Mouse (Mus musculus) small intestine, adult 2 months (tissue): ENCODE data around the gene Msh6. TPM values are rescaled to one million over a fixed set of nuclear protein-coding genes. Genes with fewer than 3 reads are reported as not detected.
"Not testable (repeated sequence)": the region's sequence is repeated elsewhere in the genome, so short reads cannot be mapped to it uniquely, and the experiment has no call there.

Experiments
- H3K27ac ChIP-seq: fragments of 200-500 bp; 2 replicates; pipeline ENCODE4 v1.5.1; 2012; ENCODE audit warnings: low read depth, low read length, control low read depth, inconsistent platforms; ENCODE audit not compliant: insufficient read depth
- H3K27me3 ChIP-seq: fragments of 200-500 bp; 2 replicates; pipeline ENCODE4 v1.6.1; 2012; ENCODE audit warnings: mild to moderate bottlenecking, moderate library complexity, low read length, inconsistent platforms; ENCODE audit not compliant: control insufficient read depth, insufficient read depth
- H3K36me3 ChIP-seq: fragments of 200-500 bp; 2 replicates; pipeline ENCODE4 v1.6.1; 2012; ENCODE audit warnings: mild to moderate bottlenecking, low read length, control low read depth, inconsistent platforms; ENCODE audit not compliant: control insufficient read depth, insufficient read depth
- H3K4me1 ChIP-seq: fragments of 200-500 bp; 2 replicates; pipeline ENCODE4 v1.6.1; 2012; ENCODE audit warnings: low read length, inconsistent platforms, mixed read lengths; ENCODE audit not compliant: control insufficient read depth, insufficient read depth, insufficient read length
- H3K4me3 ChIP-seq: fragments of 200-500 bp; 2 replicates; pipeline ENCODE4 v1.5.1; 2012; ENCODE audit warnings: low read depth, mild to moderate bottlenecking, control low read depth, inconsistent platforms, low read length, moderate library complexity
- CTCF ChIP-seq: fragments of 200-500 bp; IDR thresholded peaks from 2 replicates; pipeline ENCODE4 v1.5.1; 2012; ENCODE audit warnings: low read depth, mild to moderate bottlenecking, control low read depth, inconsistent platforms, low read length, moderate library complexity, mixed read lengths; ENCODE audit not compliant: insufficient replicate concordance, insufficient read length; ENCODE audit errors: extremely low read depth
- POLR2A ChIP-seq: fragments of 200-500 bp; IDR thresholded peaks from 2 replicates; pipeline ENCODE4 v1.6.1; 2012; ENCODE audit warnings: low read depth, mild to moderate bottlenecking, control low read depth, inconsistent platforms, low read length, moderate library complexity
- WGBS: fragments of 180-500 bp; shearing (Covaris S2); methylation state at CpG from one replicate; pipeline ENCODE4 v1.1.7; 2018; 5-methylcytosine and 5-hydroxymethylcytosine counted together
- polyA plus RNA-seq: library from polyadenylated mRNA; depleted of rRNA; stranded (reverse); fragments of >200 nt; gene quantifications from 2 replicates; pipeline ENCODE4 v1.2.3, GENCODE M21; 2012

Msh6 gene
- polyA plus RNA-seq, 1 experiment = 1.8 TPM

DNA sequence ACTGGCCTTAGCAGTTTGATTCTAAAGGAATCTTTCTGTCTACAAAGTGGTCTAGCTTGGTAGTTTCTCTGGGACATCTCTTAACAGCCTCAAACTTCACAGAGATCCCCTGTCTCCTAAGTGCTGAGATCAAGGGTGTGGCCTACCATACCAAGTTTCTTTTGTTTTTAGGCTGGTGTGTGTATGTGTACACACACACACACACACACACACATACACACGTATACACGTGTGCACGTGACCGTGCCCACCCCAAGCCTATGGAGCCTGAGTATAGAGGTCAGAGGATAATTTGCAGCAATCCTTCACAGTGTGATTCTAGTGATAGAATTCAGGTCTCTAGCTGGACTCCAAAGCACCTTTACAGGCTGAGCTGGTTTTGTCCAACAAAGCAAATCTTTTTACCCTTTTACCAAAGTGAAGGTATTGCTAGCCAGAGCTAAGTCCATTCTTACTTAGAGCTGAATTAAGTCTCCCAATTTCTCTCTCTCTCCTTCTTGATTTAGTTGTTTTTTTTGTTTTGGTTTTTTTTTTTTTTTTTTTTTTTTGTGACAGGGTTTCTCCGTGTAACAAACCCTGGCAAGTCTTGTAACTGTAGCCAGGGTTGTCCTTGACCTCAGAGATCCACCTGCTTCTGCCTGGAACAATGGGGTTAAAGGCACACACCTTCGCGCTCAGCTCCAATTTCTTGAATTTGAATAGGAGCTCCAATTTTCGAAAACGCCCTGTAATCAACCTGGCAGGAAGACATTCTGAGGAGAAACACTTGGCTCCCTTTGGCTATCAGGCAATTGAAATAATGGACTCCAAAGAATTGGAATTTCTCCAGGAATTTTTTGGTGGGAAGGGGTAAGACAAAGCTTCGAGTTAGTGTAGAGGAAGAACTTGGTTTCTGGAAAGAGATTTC, 1.3 kb upstream of the Msh6 start:
- WGBS = 59% methylated on average over 10 of the region's 10 CpGs
- TF ChIP-seq POLR2A = no peak
- Histone ChIP-seq H3K36me3 (no peaks in the 10 kb centered on the region), H3K27ac (no peak overlapping the region), H3K4me3 (no peak overlapping the region), H3K4me1 (peaks cover 2% of the 10 kb centered on the region; the same call in 1 of the 2 replicates), H3K27me3 (no peaks in the 10 kb centered on the region)

- Histone ChIP-seq H3K4me1 (peaks cover 2% of the 10 kb centered on the region; the same call in 1 of the 2 replicates), H3K27me3 (no peaks in the 10 kb centered on the region), H3K4me3 (peak overlapping the region; percentile 98), H3K27ac (peak overlapping the region; percentile 70), H3K36me3 (no peaks in the 10 kb centered on the region)
- no peak for TF ChIP-seq CTCF
- no peak for TF ChIP-seq POLR2A
- WGBS = under 1% methylated on average over 59 of the region's 68 CpGs
These were observed 479 bp downstream of the Msh6 start for GRCm38 (mm10) chr17:87975229-87975853.

- Histone ChIP-seq H3K4me3 (no peak overlapping the region), H3K4me1 (peaks cover 2% of the 10 kb centered on the region; the same call in 1 of the 2 replicates), H3K27ac (no peak overlapping the region), H3K27me3 (no peaks in the 10 kb centered on the region), H3K36me3 (no peaks in the 10 kb centered on the region)
- 54% methylated on average over 9 of the region's 9 CpGs for WGBS
- TF ChIP-seq POLR2A (no peak), CTCF (no peak)
These were observed 1.4 kb downstream of the Msh6 start for GRCm38 (mm10) chr17:87976154-87976806.

DNA sequence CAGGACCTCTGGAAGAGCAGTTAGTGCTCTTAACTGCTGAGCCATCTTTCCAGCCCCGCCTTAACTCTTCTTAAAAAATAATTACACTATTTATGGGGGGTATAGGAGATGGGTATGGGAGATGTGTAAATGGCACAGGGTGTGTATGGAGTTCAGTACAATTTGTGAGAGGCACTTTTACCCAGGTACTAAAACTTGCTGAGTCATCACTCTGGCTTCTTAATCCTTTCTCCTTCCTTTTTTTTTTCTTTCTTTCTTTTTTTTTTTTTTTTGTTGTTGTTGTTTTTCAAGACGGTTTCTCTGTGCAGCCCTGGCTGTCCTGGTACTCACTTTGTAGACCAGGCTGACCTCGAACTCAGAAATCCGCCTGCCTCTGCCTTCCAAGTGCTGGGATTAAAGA, 2.1 kb downstream of the Msh6 start:
- not testable (repeated sequence) for H3K36me3 ChIP-seq, H3K27me3 ChIP-seq, H3K27ac ChIP-seq, H3K4me1 ChIP-seq, H3K4me3 ChIP-seq
- 76% methylated on average over 4 of the region's 4 CpGs for WGBS

- not testable (repeated sequence) for H3K36me3 ChIP-seq, H3K4me3 ChIP-seq, H3K27ac ChIP-seq, H3K4me1 ChIP-seq, H3K27me3 ChIP-seq
- 72% methylated on average over 1 of the region's 1 CpGs for WGBS
These were observed 4.8 kb downstream of the Msh6 start for GRCm38 (mm10) chr17:87979696-87980095.

- Histone ChIP-seq H3K36me3 (peaks cover 22% of the 10 kb centered on the region), H3K27me3 (no peaks in the 10 kb centered on the region), H3K4me1 (peaks cover 2% of the 10 kb centered on the region; the same call in 1 of the 2 replicates), H3K4me3 (no peak overlapping the region), H3K27ac (no peak overlapping the region)
- no peak for TF ChIP-seq CTCF
- TF ChIP-seq POLR2A = no peak
- 71% methylated on average over 3 of the region's 3 CpGs for WGBS
These were observed 7.2 kb downstream of the Msh6 start for GRCm38 (mm10) chr17:87982112-87982511.

DNA sequence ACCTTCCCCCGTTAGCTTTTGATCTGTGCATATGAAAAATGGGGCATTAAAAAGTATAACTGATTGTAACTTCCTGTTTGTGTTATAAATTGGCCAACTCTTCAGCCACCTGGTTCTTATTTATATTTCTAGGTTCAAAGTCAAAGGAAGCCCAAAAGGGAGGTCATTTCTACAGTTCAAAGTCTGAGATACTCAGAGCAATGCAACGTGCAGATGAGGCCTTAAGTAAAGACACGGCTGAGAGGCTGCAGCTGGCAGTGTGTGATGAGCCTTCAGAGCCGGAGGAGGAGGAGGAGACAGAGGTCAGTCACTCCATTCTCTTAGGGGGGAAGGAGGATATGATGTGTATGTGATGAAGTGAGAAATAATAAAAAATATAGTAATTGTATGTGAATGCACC, 8.5 kb downstream of the Msh6 start:
- Histone ChIP-seq H3K4me1 (peaks cover 2% of the 10 kb centered on the region; the same call in 1 of the 2 replicates), H3K27ac (no peak overlapping the region), H3K4me3 (no peak overlapping the region), H3K36me3 (peaks cover 31% of the 10 kb centered on the region), H3K27me3 (no peaks in the 10 kb centered on the region)
- 15% methylated on average over 4 of the region's 4 CpGs for WGBS
- TF ChIP-seq POLR2A (no peak), CTCF (no peak)
